Mouse (Mus musculus): ENCODE measurements around the gene Fndc10. TPM values are rescaled to one million over a fixed set of nuclear protein-coding genes. Genes with fewer than 3 reads are reported as not detected.

The Fndc10 gene
- total and polyA plus RNA-seq, 2 experiments from 2014 or later, result 24.6 to 33.5 TPM

- no peak overlapping the region for H3K27ac ChIP-seq (ENCODE audit: low read depth, low read length)
- peaks cover 7% of the 10 kb centered on the region for H3K4me1 ChIP-seq (ENCODE audit: insufficient read depth)
- H3K27me3 ChIP-seq (ENCODE audit: insufficient read depth, low read length), result no peaks in the 10 kb centered on the region
- 70% methylated on average over 12 of the region's 12 CpGs for WGBS
- no peak for ATAC-seq
- peak; percentile 51 for DNase-seq
- H3K4me3 ChIP-seq (ENCODE audit: low read depth, low read length), result no peak overlapping the region
- no peak for TF ChIP-seq CTCF (IDR thresholded peaks at IDR 0.05; ENCODE audit: low read depth)
- no peaks in the 10 kb centered on the region for H3K36me3 ChIP-seq (ENCODE audit: insufficient read depth)
- H3K9me3 ChIP-seq (ENCODE audit: low read length), result no peaks in the 10 kb centered on the region
- H3K4me2 ChIP-seq (ENCODE audit: low read depth), result no peak overlapping the region
- no peak overlapping the region for H3K9ac ChIP-seq
Measured at GRCm38 (mm10) chr4:155690571-155691375, 3.4 kb upstream of the Fndc10 start.

GRCm38 (mm10) chr4:155692421-155692820, 1.7 kb upstream of the Fndc10 start:
- Histone ChIP-seq H3K4me3 (ENCODE audit: low read depth, low read length) (no peak overlapping the region), H3K27ac (ENCODE audit: low read depth, low read length) (no peak overlapping the region), H3K4me2 (ENCODE audit: low read depth) (no peak overlapping the region), H3K9ac (no peak overlapping the region), H3K9me3 (ENCODE audit: low read length) (no peaks in the 10 kb centered on the region), H3K36me3 (ENCODE audit: insufficient read depth) (no peaks in the 10 kb centered on the region), H3K4me1 (ENCODE audit: insufficient read depth) (peaks cover 17% of the 10 kb centered on the region), H3K27me3 (ENCODE audit: insufficient read depth, low read length) (no peaks in the 10 kb centered on the region)
- no peak for TF ChIP-seq CTCF (IDR thresholded peaks at IDR 0.05; ENCODE audit: low read depth)
- DNase-seq (no peak), ATAC-seq (no peak)
- 95% methylated on average over 3 of the region's 3 CpGs for WGBS

GRCm38 (mm10) chr4:155694482-155695401, 600 bp downstream of the Fndc10 start:
- DNase-seq (peak; percentile 91), ATAC-seq (peak; percentile 94)
- 4% methylated on average over 92 of the region's 92 CpGs for WGBS
- peak; percentile 77 for TF ChIP-seq CTCF (IDR thresholded peaks at IDR 0.05; ENCODE audit: low read depth)
- Histone ChIP-seq H3K36me3 (ENCODE audit: insufficient read depth) (no peaks in the 10 kb centered on the region), H3K4me3 (ENCODE audit: low read depth, low read length) (peak overlapping the region; percentile 87), H3K4me1 (ENCODE audit: insufficient read depth) (peaks cover 17% of the 10 kb centered on the region), H3K27me3 (ENCODE audit: insufficient read depth, low read length) (no peaks in the 10 kb centered on the region), H3K9me3 (ENCODE audit: low read length) (no peaks in the 10 kb centered on the region), H3K4me2 (ENCODE audit: low read depth) (peak overlapping the region; percentile 89), H3K27ac (ENCODE audit: low read depth, low read length) (peak overlapping the region; percentile 95), H3K9ac (peak overlapping the region; percentile 80)

- TF ChIP-seq CTCF (IDR thresholded peaks at IDR 0.05; ENCODE audit: low read depth), result no peak
- ATAC-seq, result no peak
- no peak for DNase-seq
- no peaks in the 10 kb centered on the region for H3K27me3 ChIP-seq (ENCODE audit: insufficient read depth, low read length)
- peaks cover 17% of the 10 kb centered on the region for H3K4me1 ChIP-seq (ENCODE audit: insufficient read depth)
- 87% methylated on average over 4 of the region's 4 CpGs for WGBS
- peak overlapping the region; percentile 95 for H3K27ac ChIP-seq (ENCODE audit: low read depth, low read length)
- no peaks in the 10 kb centered on the region for H3K9me3 ChIP-seq (ENCODE audit: low read length)
- no peaks in the 10 kb centered on the region for H3K36me3 ChIP-seq (ENCODE audit: insufficient read depth)
- peak overlapping the region; percentile 87 for H3K4me3 ChIP-seq (ENCODE audit: low read depth, low read length)
- peak overlapping the region; percentile 89 for H3K4me2 ChIP-seq (ENCODE audit: low read depth)
- peak overlapping the region; percentile 80 for H3K9ac ChIP-seq
Measured at GRCm38 (mm10) chr4:155695531-155696062, 1.5 kb downstream of the Fndc10 start.

- Histone ChIP-seq H3K36me3 (ENCODE audit: insufficient read depth) (no peaks in the 10 kb centered on the region), H3K27ac (ENCODE audit: low read depth, low read length) (no peak overlapping the region), H3K4me1 (ENCODE audit: insufficient read depth) (peaks cover 17% of the 10 kb centered on the region), H3K4me3 (ENCODE audit: low read depth, low read length) (no peak overlapping the region), H3K27me3 (ENCODE audit: insufficient read depth, low read length) (no peaks in the 10 kb centered on the region), H3K9ac (peak overlapping the region; percentile 28; the same call in 1 of the 2 replicates), H3K9me3 (ENCODE audit: low read length) (no peaks in the 10 kb centered on the region), H3K4me2 (ENCODE audit: low read depth) (peak overlapping the region; percentile 89)
- TF ChIP-seq CTCF (IDR thresholded peaks at IDR 0.05; ENCODE audit: low read depth), result no peak
- DNase-seq, result no peak
- WGBS, result 82% methylated on average over 16 of the region's 16 CpGs
- ATAC-seq, result no peak
Measured at GRCm38 (mm10) chr4:155696261-155697255, 2.4 kb downstream of the Fndc10 start.

- Histone ChIP-seq H3K27me3 (ENCODE audit: insufficient read depth, low read length) (no peaks in the 10 kb centered on the region), H3K36me3 (ENCODE audit: insufficient read depth) (no peaks in the 10 kb centered on the region), H3K9me3 (ENCODE audit: low read length) (no peaks in the 10 kb centered on the region), H3K9ac (no peak overlapping the region), H3K27ac (ENCODE audit: low read depth, low read length) (no peak overlapping the region), H3K4me1 (ENCODE audit: insufficient read depth) (peaks cover 13% of the 10 kb centered on the region), H3K4me3 (ENCODE audit: low read depth, low read length) (no peak overlapping the region), H3K4me2 (ENCODE audit: low read depth) (no peak overlapping the region)
- DNase-seq (peak; percentile 26), ATAC-seq (no peak)
- peak; percentile 72 for TF ChIP-seq CTCF (IDR thresholded peaks at IDR 0.05; ENCODE audit: low read depth)
Measured at GRCm38 (mm10) chr4:155700425-155700824, 6.3 kb downstream of the Fndc10 start.

Measured in forebrain, postnatal 0 days (tissue).